Mouse (Mus musculus) C2C12 (cell line): ENCODE results near the gene Pdss1.

Experiments used
- CEBPB ChIP-seq: IDR thresholded peaks from one replicate; pipeline ENCODE4 v1.6.1; 2011; ENCODE audit warnings: low read depth, mild to moderate bottlenecking, control low read depth, moderate library complexity
- CTCF ChIP-seq: IDR thresholded peaks from one replicate; pipeline ENCODE4 v1.5.1; 2011; ENCODE audit not compliant: control insufficient read depth, insufficient read depth, insufficient read length
- MAX ChIP-seq: IDR thresholded peaks from one replicate; pipeline ENCODE4 v1.6.1; 2011; ENCODE audit warnings: mild to moderate bottlenecking, control low read depth
- MYOD1 ChIP-seq: IDR thresholded peaks from one replicate; pipeline ENCODE4 v1.6.1; 2011; ENCODE audit warnings: low read depth; ENCODE audit not compliant: control insufficient read depth, insufficient read length
- MYOG ChIP-seq: IDR thresholded peaks from one replicate; pipeline ENCODE4 v1.6.1; 2011; ENCODE audit not compliant: control insufficient read depth, insufficient read length; ENCODE audit errors: extremely low read depth
- USF1 ChIP-seq: IDR thresholded peaks from one replicate; pipeline ENCODE4 v1.6.1; 2011; ENCODE audit warnings: low read depth, mild to moderate bottlenecking, control low read depth, moderate library complexity

DNA sequence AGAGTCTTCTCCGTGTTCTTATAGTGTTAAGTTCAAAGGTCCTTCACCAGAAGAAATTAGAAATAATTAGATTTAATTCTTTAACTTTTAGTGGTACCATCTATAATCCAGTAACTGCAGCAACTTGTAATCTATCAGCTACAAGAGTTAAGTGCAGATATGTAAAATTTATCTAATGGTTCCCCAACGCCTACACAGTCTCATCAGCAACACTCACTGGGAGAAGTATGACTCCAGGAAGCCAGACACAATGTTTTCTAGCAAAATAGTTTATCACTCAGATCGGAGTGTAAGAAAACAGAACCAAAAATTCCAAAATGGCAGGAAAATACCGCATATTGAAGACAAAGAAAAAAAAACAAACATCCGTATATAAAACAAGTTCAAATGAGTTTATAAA lies 60.6 kb downstream of the Pdss1 start:
- no peak for TF ChIP-seq CTCF
- no peak for TF ChIP-seq MYOG
- TF ChIP-seq MAX, result no peak
- no peak for TF ChIP-seq MYOD1
- TF ChIP-seq USF1, result no peak
- TF ChIP-seq CEBPB, result no peak
